Mouse (Mus musculus): ENCODE measurements around the gene Gng8.

DNA sequence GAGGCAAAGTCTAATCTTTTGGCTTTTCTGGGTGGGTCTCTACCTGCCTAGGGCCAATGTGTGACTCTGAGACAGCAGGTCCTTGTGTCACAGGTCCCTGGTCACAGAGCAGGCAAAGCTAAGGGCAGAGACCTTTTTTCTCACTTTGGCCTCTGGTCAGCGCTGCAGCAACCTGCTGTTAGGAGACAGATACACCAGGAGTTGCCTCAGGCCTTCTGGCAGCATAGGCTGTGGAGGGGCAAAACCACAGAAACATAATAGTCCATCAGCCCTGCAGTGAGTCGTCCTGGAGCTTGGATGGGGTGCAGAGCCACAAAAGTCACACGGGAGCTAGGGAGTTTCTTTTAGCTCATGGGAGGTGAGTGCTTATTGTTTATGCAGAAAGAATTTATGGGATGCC is 27.1 kb downstream of the Gng8 start:
- TF ChIP-seq CTCF (IDR thresholded peaks at IDR 0.05; ENCODE audit: low read depth, low read length) = no peak
- no peak for TF ChIP-seq GATA1 (IDR thresholded peaks at IDR 0.05; ENCODE audit: borderline replicate concordance, low read length)
- TF ChIP-seq POLR2AphosphoS5 (IDR thresholded peaks at IDR 0.05; ENCODE audit: insufficient replicate concordance, low read depth, low read length) = no peak

Measured in G1E (cell line).